Mouse (Mus musculus): ENCODE results near the gene Cryl1. TPM values are rescaled to one million over a fixed set of nuclear protein-coding genes. Genes with fewer than 3 reads are reported as not detected.

Gene Cryl1
- polyA plus RNA-seq, 1 experiment from 2014 or later: 9.2 TPM

GRCm38 (mm10) chr14:57259341-57259740 is 139.0 kb downstream of the Cryl1 start:
- ATAC-seq (ENCODE audit: low FRiP score): no peak
- Histone ChIP-seq H3K4me1 (replicated peaks) (no peaks in the 10 kb centered on the region), H3K36me3 (no peaks in the 10 kb centered on the region), H3K4me2 (no peak overlapping the region), H3K27me3 (no peaks in the 10 kb centered on the region), H3K4me3 (no peak overlapping the region), H3K27ac (no peak overlapping the region), H3K9ac (no peak overlapping the region), H3K9me3 (0 out of 2 replicates have a peak, but pooled peaks cover 5% of the 10 kb centered on the region)
- WGBS: 88% methylated on average over 8 of the region's 8 CpGs

- Histone ChIP-seq H3K36me3 (no peaks in the 10 kb centered on the region), H3K4me2 (no peak overlapping the region), H3K27ac (no peak overlapping the region), H3K9me3 (no peaks in the 10 kb centered on the region), H3K9ac (no peak overlapping the region), H3K4me1 (replicated peaks) (no peaks in the 10 kb centered on the region), H3K27me3 (no peaks in the 10 kb centered on the region), H3K4me3 (no peak overlapping the region)
- 47% methylated on average over 3 of the region's 3 CpGs for WGBS
- no peak for ATAC-seq (ENCODE audit: low FRiP score)
Observed at GRCm38 (mm10) chr14:57248661-57249060, 149.7 kb downstream of the Cryl1 start.

GRCm38 (mm10) chr14:57246575-57246974 is 151.8 kb downstream of the Cryl1 start:
- Histone ChIP-seq H3K9me3 (no peaks in the 10 kb centered on the region), H3K4me1 (replicated peaks) (no peaks in the 10 kb centered on the region), H3K27me3 (no peaks in the 10 kb centered on the region), H3K36me3 (no peaks in the 10 kb centered on the region), H3K27ac (no peak overlapping the region), H3K4me2 (no peak overlapping the region), H3K9ac (no peak overlapping the region), H3K4me3 (no peak overlapping the region)
- no peak for ATAC-seq (ENCODE audit: low FRiP score)
- WGBS: 87% methylated on average over 6 of the region's 6 CpGs

GRCm38 (mm10) chr14:57242978-57243377 is 155.4 kb downstream of the Cryl1 start:
- H3K4me1 ChIP-seq (replicated peaks): no peaks in the 10 kb centered on the region
- no peak overlapping the region for H3K4me3 ChIP-seq
- no peak overlapping the region for H3K4me2 ChIP-seq
- WGBS: 96% methylated on average over 5 of the region's 5 CpGs
- ATAC-seq (ENCODE audit: low FRiP score): no peak
- H3K9ac ChIP-seq: no peak overlapping the region
- no peaks in the 10 kb centered on the region for H3K27me3 ChIP-seq
- H3K27ac ChIP-seq: no peak overlapping the region
- no peaks in the 10 kb centered on the region for H3K36me3 ChIP-seq
- no peaks in the 10 kb centered on the region for H3K9me3 ChIP-seq

GRCm38 (mm10) chr14:57235276-57235675 is 163.1 kb downstream of the Cryl1 start:
- H3K27ac ChIP-seq: no peak overlapping the region
- no peaks in the 10 kb centered on the region for H3K9me3 ChIP-seq
- no peaks in the 10 kb centered on the region for H3K36me3 ChIP-seq
- 80% methylated on average over 11 of the region's 11 CpGs for WGBS
- ATAC-seq (ENCODE audit: low FRiP score): no peak
- H3K9ac ChIP-seq: no peak overlapping the region
- 0 out of 2 replicates have a peak, but pooled peaks cover 3% of the 10 kb centered on the region for H3K4me1 ChIP-seq (replicated peaks)
- no peaks in the 10 kb centered on the region for H3K27me3 ChIP-seq
- no peak overlapping the region for H3K4me3 ChIP-seq
- no peak overlapping the region for H3K4me2 ChIP-seq

DNA sequence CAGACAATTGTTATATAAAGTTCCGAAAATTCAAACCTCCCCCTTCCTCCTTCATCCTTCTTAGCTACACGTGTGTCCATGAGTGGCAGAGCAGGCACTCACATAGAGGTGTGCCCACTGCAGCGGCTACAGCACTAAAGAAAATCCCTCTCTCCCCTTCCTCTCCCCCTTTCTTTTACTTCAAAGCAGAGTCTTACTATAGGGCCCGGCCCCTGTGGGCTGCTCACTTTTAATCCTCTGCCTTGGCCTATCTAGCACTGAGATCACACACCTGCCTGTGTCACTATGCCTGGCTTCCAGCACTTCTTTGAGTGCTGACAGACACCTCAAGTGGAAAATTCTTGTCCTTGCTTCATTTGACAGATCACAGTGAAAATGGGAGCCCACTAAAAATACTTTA is 163.6 kb downstream of the Cryl1 start:
- no peak for ATAC-seq (ENCODE audit: low FRiP score)

GRCm38 (mm10) chr14:57230264-57231015 is 167.9 kb downstream of the Cryl1 start:
- Histone ChIP-seq H3K27me3 (no peaks in the 10 kb centered on the region), H3K9ac (no peak overlapping the region), H3K4me2 (no peak overlapping the region), H3K36me3 (no peaks in the 10 kb centered on the region), H3K9me3 (no peaks in the 10 kb centered on the region), H3K27ac (no peak overlapping the region), H3K4me3 (no peak overlapping the region), H3K4me1 (replicated peaks) (0 out of 2 replicates have a peak, but pooled peaks cover 3% of the 10 kb centered on the region)
- ATAC-seq (ENCODE audit: low FRiP score): no peak
- 75% methylated on average over 6 of the region's 6 CpGs for WGBS

More for the DNA sequence above, 163.6 kb downstream of the Cryl1 start:
- 0 out of 2 replicates have a peak, but pooled peaks cover 3% of the 10 kb centered on the region for H3K4me1 ChIP-seq (replicated peaks)
- no peaks in the 10 kb centered on the region for H3K9me3 ChIP-seq
- H3K27ac ChIP-seq: no peak overlapping the region
- no peak overlapping the region for H3K4me2 ChIP-seq
- no peaks in the 10 kb centered on the region for H3K36me3 ChIP-seq
- WGBS: 12% methylated on average over 4 of the region's 4 CpGs
- H3K4me3 ChIP-seq: no peak overlapping the region
- no peak overlapping the region for H3K9ac ChIP-seq
- no peaks in the 10 kb centered on the region for H3K27me3 ChIP-seq

Other genes with a start within 250 kb of the Cryl1 start
- 21.1 and 23.1 TPM in 2 replicates for gene Ift88, start 25.5 kb upstream of the Cryl1 start, polyA plus RNA-seq (2015; fragmentation: Nextera tagmentation; extraction: Ambion mirVana)
- gene Il17d, start 126.2 kb upstream of the Cryl1 start, polyA plus RNA-seq (2015; fragmentation: Nextera tagmentation; extraction: Ambion mirVana): 3.8 and 4.0 TPM in 2 replicates
- gene Eef1akmt1, start 173.1 kb upstream of the Cryl1 start, polyA plus RNA-seq (2015; fragmentation: Nextera tagmentation; extraction: Ambion mirVana): 93.9 and 95.1 TPM in 2 replicates